Mouse (Mus musculus) activated CD4-positive, CD25-positive, alpha-beta regulatory T cell, adult 9 weeks (primary cell): ENCODE data around the gene Samd8. TPM values are rescaled to one million over a fixed set of nuclear protein-coding genes. Genes with fewer than 3 reads are reported as not detected.

Experiments
- polyA plus RNA-seq: library from polyadenylated mRNA; unstranded; fragments of 100-300 nt; shearing (Covaris generic); gene quantifications from one replicate; pipeline ENCODE4 v1.2.1, GENCODE M21; 2017

Samd8 gene
- 6.2 TPM for polyA plus RNA-seq

GRCm38 (mm10) chr14:21750008-21750880 is at the start of gene Samd8:
TSS of gene Samd8 (plus strand) at chr14:21750531.

GRCm38 (mm10) chr14:21714486-21714885 is 35.8 kb upstream of the Samd8 start, which contains the start of gene Dupd1:
TSS of gene Dupd1 (minus strand) at chr14:21714576.

GRCm38 (mm10) chr14:21750881-21751542 is 681 bp downstream of the Samd8 start, which contains the start of gene Dusp13:
TSS of gene Dusp13 (minus strand) at chr14:21751181.

GRCm38 (mm10) chr14:21824938-21825337 is 74.6 kb downstream of the Samd8 start, which contains the start of gene Vdac2:
TSS of gene Vdac2 (plus strand) at chr14:21825238.

Other genes with a start within 250 kb of the Samd8 start
- not detected for gene Dupd1, start 36.0 kb upstream of the Samd8 start, polyA plus RNA-seq
- 0.45 TPM for gene Dusp13, start 650 bp downstream of the Samd8 start, polyA plus RNA-seq
- 178 TPM for gene Vdac2, start 74.7 kb downstream of the Samd8 start, polyA plus RNA-seq
- 37.0 TPM for gene Comtd1, start 98.4 kb downstream of the Samd8 start, polyA plus RNA-seq
- not detected for gene Zfp503, start 239.1 kb downstream of the Samd8 start, polyA plus RNA-seq